Mouse (Mus musculus) left cerebral cortex, postnatal 10 days (tissue): ENCODE data around the gene Olfr332. TPM values are rescaled to one million over a fixed set of nuclear protein-coding genes. Genes with fewer than 3 reads are reported as not detected.
"Not testable (repeated sequence)": the region's sequence is repeated elsewhere in the genome, so short reads cannot be mapped to it uniquely, and the experiment has no call there.

Experiments used
- DNase-seq, 2 experiments: peaks; one replicate each; pipeline ENCODE4 v3.0.0; 2021 to 2022; ENCODE audit warnings: low spot score in 2 of 2, mixed read lengths in 1 of 2; ENCODE audit errors: extremely low spot score in 1 of 2
- intact Hi-C: fragments of 180-260 bp; cut with DNase I; formaldehyde crosslinking; loops from one replicate; pipeline ENCODE4 v1.15.1; 2025
- total RNA-seq, 2 experiments: library from RNA; stranded (reverse); gene quantifications; 2 replicates each; pipeline ENCODE4 v1.2.3; 2021

Olfr332 gene
- total RNA-seq, result not detected

- no peak for DNase-seq
- intact Hi-C loops, result loop anchor here (5.0 kb wide), 1 partner anchor 90 kb away; no protein-coding TSS in a partner anchor
Measured at GRCm38 (mm10) chr11:58492455-58492854, at the start of gene Olfr332. TSS of gene Olfr332 (minus strand) at chr11:58492555.

GRCm38 (mm10) chr11:58534736-58535135 lies 42.4 kb upstream of the Olfr332 start, which contains the start of gene Olfr330:
TSS of gene Olfr330 (minus strand) at chr11:58534836.
- intact Hi-C loops, DNase-seq: not testable (repeated sequence)

GRCm38 (mm10) chr11:58519756-58520155 lies 27.4 kb upstream of the Olfr332 start:
- peak; percentile 3 to 31 for DNase-seq
- intact Hi-C loops, result not testable (repeated sequence)

GRCm38 (mm10) chr11:58518916-58519315 lies 26.6 kb upstream of the Olfr332 start:
- peak; percentile 69 to 89 for DNase-seq

GRCm38 (mm10) chr11:58509058-58509457 lies 16.7 kb upstream of the Olfr332 start:
- intact Hi-C loops, DNase-seq: not testable (repeated sequence)

More at GRCm38 (mm10) chr11:58518916-58519315, 26.6 kb upstream of the Olfr332 start:
- intact Hi-C loops, result not testable (repeated sequence)

- intact Hi-C loops, DNase-seq: not testable (repeated sequence)
Measured at GRCm38 (mm10) chr11:58502472-58502871, 10.1 kb upstream of the Olfr332 start, which contains the start of gene Olfr331. TSS of gene Olfr331 (minus strand) at chr11:58502572.

GRCm38 (mm10) chr11:58499290-58499689 lies 6.9 kb upstream of the Olfr332 start:
- intact Hi-C loops, result no loop called here
- DNase-seq, result peak in 1 of 2 experiments; percentile 28

- intact Hi-C loops, result no loop called here
- no peak for DNase-seq
Measured at GRCm38 (mm10) chr11:58498761-58499160, 6.4 kb upstream of the Olfr332 start.

- DNase-seq, result no peak
- intact Hi-C loops, result no loop called here
Measured at GRCm38 (mm10) chr11:58462170-58462569, 30.2 kb downstream of the Olfr332 start, which contains the start of gene Olfr30. TSS of gene Olfr30 (minus strand) at chr11:58462270.

GRCm38 (mm10) chr11:58453592-58453991 lies 38.8 kb downstream of the Olfr332 start:
- intact Hi-C loops, result no loop called here
- no peak for DNase-seq

- intact Hi-C loops, result no loop called here
- no peak for DNase-seq
Measured at GRCm38 (mm10) chr11:58452759-58453158, 39.6 kb downstream of the Olfr332 start, which contains the start of gene Lypd9. TSS of gene Lypd9 (minus strand) at chr11:58452923.

Other genes starting within 250 kb of the Olfr332 start
- gene 4930438A08Rik, start 217.8 kb downstream of the Olfr332 start, total RNA-seq, result not detected
- gene Zfp692, start 185.5 kb downstream of the Olfr332 start, total RNA-seq, result 10 to 100 TPM; 19.2 to 21.4 TPM
- gene Zfp672, start 162.2 kb downstream of the Olfr332 start, total RNA-seq, result 10 to 100 TPM; 47.7 to 50.4 TPM
- 10 to 100 TPM; 55.5 to 60.8 TPM for gene Sh3bp5l, start 161.8 kb downstream of the Olfr332 start, total RNA-seq
- not detected for gene Lypd8, start 113.5 kb downstream of the Olfr332 start, total RNA-seq
- not detected for gene 1810065E05Rik, start 71.4 kb downstream of the Olfr332 start, total RNA-seq
- not detected for gene Gm12253, start 60.0 kb downstream of the Olfr332 start, total RNA-seq
- not detected for gene Lypd9, start 39.6 kb downstream of the Olfr332 start, total RNA-seq
- not detected for gene Olfr30, start 30.3 kb downstream of the Olfr332 start, total RNA-seq
- gene Olfr331, start 10.0 kb upstream of the Olfr332 start, total RNA-seq, result not detected
- gene Olfr330, start 42.3 kb upstream of the Olfr332 start, total RNA-seq, result not detected
- gene Olfr329-ps, start 53.9 kb upstream of the Olfr332 start, total RNA-seq, result not detected
- under 1 TPM in 1 of 2 experiments, not detected in 1; 0.11 TPM for gene Olfr328, start 63.1 kb upstream of the Olfr332 start, total RNA-seq
- not detected for gene Olfr224, start 78.0 kb upstream of the Olfr332 start, total RNA-seq
- not detected for gene Olfr325, start 85.2 kb upstream of the Olfr332 start, total RNA-seq
- not detected for gene Olfr324, start 102.6 kb upstream of the Olfr332 start, total RNA-seq
- gene 2210407C18Rik, start 123.5 kb upstream of the Olfr332 start, total RNA-seq, result not detected
- not detected for gene Olfr323, start 137.9 kb upstream of the Olfr332 start, total RNA-seq
- gene Trim58, start 147.9 kb upstream of the Olfr332 start, total RNA-seq, result under 1 TPM in 1 of 2 experiments, not detected in 1; 0.20 TPM
- gene Olfr322, start 166.2 kb upstream of the Olfr332 start, total RNA-seq, result not detected
- gene Olfr320, start 188.5 kb upstream of the Olfr332 start, total RNA-seq, result not detected
- gene Olfr319, start 206.6 kb upstream of the Olfr332 start, total RNA-seq, result not detected
- not detected for gene Olfr318, start 231.5 kb upstream of the Olfr332 start, total RNA-seq
- under 1 TPM; 0.20 to 0.30 TPM for gene Olfr317, start 246.7 kb upstream of the Olfr332 start, total RNA-seq